Mouse (Mus musculus) MEL (cell line): Measurements from ENCODE around the gene Rps6ka4. TPM values are rescaled to one million over a fixed set of nuclear protein-coding genes. Genes with fewer than 3 reads are reported as not detected.

ENCODE experiments used
- DNase-seq: peaks from one replicate; pipeline ENCODE4 v3.0.0; 2011; ENCODE audit warnings: low read depth, low spot score
- H3K27ac ChIP-seq: 2 replicates; pipeline ENCODE4 v1.5.1; 2012; ENCODE audit warnings: low read depth, mild to moderate bottlenecking, control low read depth, low read length, moderate library complexity; ENCODE audit not compliant: control insufficient read depth
- H3K27me3 ChIP-seq, 2 experiments: fragments of 150-350 bp in 1 of 2; sonication (generic) in 1 of 2; 2 replicates each; pipeline ENCODE4 v1.6.1; 2012; ENCODE audit warnings: low read length in 2 of 2, mild to moderate bottlenecking in 2 of 2, improper control_type of control experiment in 1 of 2, moderate library complexity in 1 of 2; ENCODE audit not compliant: insufficient read depth in 2 of 2, control insufficient read depth in 1 of 2
- H3K36me3 ChIP-seq, 2 experiments: 2 replicates each; pipeline ENCODE4 v1.6.1; 2012 to 2014; ENCODE audit warnings: low read length in 2 of 2, improper control_type of control experiment in 1 of 2, inconsistent platforms in 1 of 2, mild to moderate bottlenecking in 1 of 2; ENCODE audit not compliant: insufficient read depth in 2 of 2, control insufficient read depth in 1 of 2
- H3K4me1 ChIP-seq, 2 experiments: fragments of 150-350 bp in 1 of 2; sonication (generic) in 1 of 2; 2 replicates each; pipeline ENCODE4 v1.6.1; 2012; ENCODE audit warnings: low read length in 2 of 2, improper control_type of control experiment in 1 of 2, mild to moderate bottlenecking in 1 of 2; ENCODE audit not compliant: insufficient read depth in 2 of 2, control insufficient read depth in 1 of 2
- H3K4me3 ChIP-seq, 2 experiments: fragments of 150-350 bp in 1 of 2; sonication (generic) in 1 of 2; 2 replicates each; pipeline ENCODE4 v1.5.1; 2012; ENCODE audit warnings: low read depth in 2 of 2, low read length in 2 of 2, mild to moderate bottlenecking in 2 of 2, moderate library complexity in 2 of 2, control low read depth in 1 of 2, improper control_type of control experiment in 1 of 2; ENCODE audit not compliant: control insufficient read depth in 1 of 2, insufficient read depth in 1 of 2
- H3K79me2 ChIP-seq: 2 replicates; pipeline ENCODE4 v1.6.1; 2012; ENCODE audit warnings: mild to moderate bottlenecking, low read length, moderate library complexity; ENCODE audit not compliant: control insufficient read depth, poor library complexity, insufficient read depth
- H3K9ac ChIP-seq: 2 replicates; pipeline ENCODE4 v1.6.1; 2012; ENCODE audit warnings: low read depth, mild to moderate bottlenecking, control low read depth, low read length, moderate library complexity; ENCODE audit not compliant: control insufficient read depth, poor library complexity, severe bottlenecking
- H3K9me3 ChIP-seq: fragments of 150-350 bp; sonication (generic); replicated peaks from 2 replicates; pipeline ENCODE4 v1.6.1; 2012; ENCODE audit warnings: mild to moderate bottlenecking, low read length, improper control_type of control experiment, moderate library complexity; ENCODE audit not compliant: insufficient read depth
- CHD1 ChIP-seq: IDR thresholded peaks from 2 replicates; pipeline ENCODE4 v1.6.1; 2012; ENCODE audit warnings: low read depth, mild to moderate bottlenecking, inconsistent platforms, low read length, improper control_type of control experiment
- CTCF ChIP-seq, 3 experiments: IDR thresholded peaks in 2 of 3; conservative IDR thresholded peaks in 1 of 3; 2 replicates each; pipeline ENCODE4 v1.5.1; 2011 to 2012; ENCODE audit warnings: low read length in 3 of 3, low read depth in 2 of 3, mild to moderate bottlenecking in 2 of 3, improper control_type of control experiment in 1 of 3, inconsistent platforms in 1 of 3, mixed read lengths in 1 of 3, moderate library complexity in 1 of 3; ENCODE audit not compliant: control insufficient read depth in 1 of 3, insufficient read depth in 1 of 3, poor library complexity in 1 of 3, severe bottlenecking in 1 of 3
- E2F4 ChIP-seq: IDR thresholded peaks from 2 replicates; pipeline ENCODE4 v1.6.1; 2011; ENCODE audit warnings: low read depth, low read length, improper control_type of control experiment, borderline replicate concordance
- ELF1 ChIP-seq: IDR thresholded peaks from 2 replicates; pipeline ENCODE4 v1.6.1; 2014; ENCODE audit warnings: low read depth, mild to moderate bottlenecking, inconsistent platforms, low read length, improper control_type of control experiment, moderate library complexity
- MAZ ChIP-seq: IDR thresholded peaks from 2 replicates; pipeline ENCODE4 v1.6.1; 2012; ENCODE audit warnings: low read depth, mild to moderate bottlenecking, inconsistent platforms, low read length, improper control_type of control experiment
- MEF2A ChIP-seq: IDR thresholded peaks from 2 replicates; pipeline ENCODE4 v1.6.1; 2014; ENCODE audit warnings: low read depth, mild to moderate bottlenecking, inconsistent platforms, low read length, improper control_type of control experiment; ENCODE audit not compliant: poor library complexity, insufficient replicate concordance, severe bottlenecking; ENCODE audit errors: extremely low read depth
- MXI1 ChIP-seq: IDR thresholded peaks from 2 replicates; pipeline ENCODE4 v1.6.1; 2011; ENCODE audit warnings: mild to moderate bottlenecking, low read depth, low read length, improper control_type of control experiment
- MYC ChIP-seq: IDR thresholded peaks from 2 replicates; pipeline ENCODE4 v1.6.1; 2011; ENCODE audit warnings: low read depth, mild to moderate bottlenecking, low read length, improper control_type of control experiment, moderate library complexity
- NELFE ChIP-seq: IDR thresholded peaks from 2 replicates; pipeline ENCODE4 v1.6.1; 2011; ENCODE audit warnings: low read depth, low read length, improper control_type of control experiment
- POLR2AphosphoS5 ChIP-seq: IDR thresholded peaks from 2 replicates; pipeline ENCODE4 v1.6.1; 2012; ENCODE audit warnings: low read depth, borderline replicate concordance, mild to moderate bottlenecking, inconsistent platforms, low read length, moderate library complexity, mixed read lengths
- SIN3A ChIP-seq: IDR thresholded peaks from 2 replicates; pipeline ENCODE4 v1.6.1; 2012; ENCODE audit warnings: low read length, improper control_type of control experiment, inconsistent platforms
- SMC3 ChIP-seq: IDR thresholded peaks from 2 replicates; pipeline ENCODE4 v1.6.1; 2011; ENCODE audit warnings: low read depth, low read length, improper control_type of control experiment
- TCF12 ChIP-seq: IDR thresholded peaks from 2 replicates; pipeline ENCODE4 v1.6.1; 2014; ENCODE audit warnings: low read depth, mild to moderate bottlenecking, inconsistent platforms, low read length, improper control_type of control experiment, moderate library complexity
- UBTF ChIP-seq: IDR thresholded peaks from 2 replicates; pipeline ENCODE4 v1.6.1; 2012; ENCODE audit warnings: low read depth, mild to moderate bottlenecking, inconsistent platforms, low read length, improper control_type of control experiment, moderate library complexity, borderline replicate concordance; ENCODE audit not compliant: insufficient read depth
- ZC3H11A ChIP-seq: IDR thresholded peaks from 2 replicates; pipeline ENCODE4 v1.6.1; 2012; ENCODE audit warnings: low read depth, mild to moderate bottlenecking, inconsistent platforms, low read length, improper control_type of control experiment
- ZKSCAN1 ChIP-seq: IDR thresholded peaks from 2 replicates; pipeline ENCODE4 v1.6.1; 2012; ENCODE audit warnings: low read depth, mild to moderate bottlenecking, inconsistent platforms, low read length, improper control_type of control experiment, moderate library complexity
- polyA plus RNA-seq, 2 experiments: library from polyadenylated mRNA; stranded (reverse) in 1 of 2; unstranded in 1 of 2; fragments of >175 nt in 1 of 2; fragments of >200 nt in 1 of 2; gene quantifications; 2 replicates each; pipeline versions ENCODE4 v1.2.1 to v1.2.4; 2012; ENCODE audit warnings: low replicate concordance in 2 of 2, low read depth in 1 of 2; ENCODE audit not compliant: insufficient read length in 2 of 2, insufficient read depth in 1 of 2, missing spikeins in 1 of 2
- total RNA-seq: library from RNA; depleted of rRNA; stranded (reverse); fragments of 300-350 nt; gene quantifications from 2 replicates; pipeline ENCODE4 v1.2.3, GENCODE M21; 2012

Rps6ka4 gene
- total and polyA plus RNA-seq, 3 experiments, result 4.7 to 7.3 TPM; not detected in 1

GRCm38 (mm10) chr19:6847841-6848517 lies 7.5 kb upstream of the Rps6ka4 start:
- H3K4me1 ChIP-seq, result peaks cover 0 to 2% of the 10 kb centered on the region in 2 experiments; a peak in 1 of 4 replicates
- H3K36me3 ChIP-seq, result peaks cover 0 to 3% of the 10 kb centered on the region in 2 experiments; a peak in 2 of 4 replicates
- no peaks in the 10 kb centered on the region for H3K9me3 ChIP-seq
- no peak overlapping the region for H3K27ac ChIP-seq
- no peaks in the 10 kb centered on the region for H3K27me3 ChIP-seq
- TF ChIP-seq CTCF (IDR thresholded peaks at IDR 0.05 in 2 of 3, conservative IDR thresholded peaks at IDR 0.05 in 1 of 3; ENCODE audit: control insufficient read depth in 1 of 3, insufficient read depth in 1 of 3, low read depth in 2 of 3, low read length in 3 of 3, poor library complexity in 1 of 3, severe bottlenecking in 1 of 3), result no peak
- TF ChIP-seq E2F4, result no peak
- no peak for TF ChIP-seq MYC
- no peak for TF ChIP-seq NELFE
- TF ChIP-seq ELF1, result no peak
- no peak for TF ChIP-seq MXI1
- TF ChIP-seq ZKSCAN1, result no peak
- TF ChIP-seq MAZ, result no peak
- TF ChIP-seq TCF12, result no peak
- no peak for DNase-seq
- H3K79me2 ChIP-seq, result no peaks in the 10 kb centered on the region
- no peak overlapping the region for H3K4me3 ChIP-seq
- H3K9ac ChIP-seq, result no peak overlapping the region

DNA sequence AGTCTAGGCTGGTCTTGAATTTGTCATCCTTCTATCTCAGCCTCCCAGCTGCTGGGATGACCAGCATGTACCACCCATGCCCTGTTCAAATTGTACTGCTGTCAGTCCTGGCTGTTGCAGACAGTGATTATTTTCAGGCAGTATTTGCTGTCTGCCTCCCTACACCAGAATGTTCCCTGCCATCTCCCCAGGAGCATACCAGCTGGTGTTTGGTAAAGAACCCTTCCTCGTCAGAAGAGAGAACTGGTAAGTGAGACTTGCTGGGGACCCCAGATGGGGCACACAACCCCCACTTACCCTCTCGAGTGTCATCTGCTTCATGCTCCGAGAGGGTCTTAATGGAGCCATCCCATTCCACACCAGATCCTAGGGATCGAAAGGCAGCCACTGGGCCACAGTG lies 5.6 kb upstream of the Rps6ka4 start:
- TF ChIP-seq SIN3A (no peak), SMC3 (no peak), ELF1 (no peak), POLR2AphosphoS5 (no peak), CHD1 (no peak), TCF12 (no peak), ZC3H11A (no peak), MEF2A (no peak), UBTF (no peak)
- no peaks in the 10 kb centered on the region for H3K79me2 ChIP-seq
- H3K9me3 ChIP-seq, result no peaks in the 10 kb centered on the region
- DNase-seq, result no peak
- H3K9ac ChIP-seq, result no peak overlapping the region
- no peaks in the 10 kb centered on the region; a peak in 2 of 4 replicates for H3K36me3 ChIP-seq
- no peak overlapping the region for H3K27ac ChIP-seq
- H3K4me1 ChIP-seq, result peaks cover 0 to 2% of the 10 kb centered on the region in 2 experiments; a peak in 1 of 4 replicates
- H3K27me3 ChIP-seq, result no peaks in the 10 kb centered on the region
- no peak overlapping the region for H3K4me3 ChIP-seq
